Comparison of ENCODE assay signal across 19 mouse cellular contexts in the genomic region with DNA sequence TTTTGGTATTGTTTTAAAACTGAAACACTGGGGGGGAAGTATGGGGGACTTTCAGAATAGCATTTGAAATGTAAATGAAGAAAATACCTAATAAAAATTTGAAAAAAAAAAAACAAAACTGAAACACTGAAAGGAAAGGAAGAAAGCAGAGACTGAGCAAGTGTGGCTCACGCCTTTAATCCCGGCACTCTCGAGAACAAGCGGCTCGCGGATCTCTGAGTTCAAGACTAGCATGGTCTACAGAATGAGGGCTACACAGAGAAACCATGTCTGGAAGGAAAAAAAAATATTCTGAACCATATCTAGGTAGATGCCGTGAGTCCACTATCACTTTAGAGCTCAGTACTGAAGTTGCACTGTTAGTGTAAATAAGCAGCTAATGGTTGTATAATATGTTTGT. TPM values are rescaled to one million over a fixed set of nuclear protein-coding genes. Genes with fewer than 3 reads are reported as not detected.
DNase-seq lines count a peak whose midpoint lies in the region; ATAC-seq and TF ChIP-seq lines count a peak whose summit lies in the region.
"Had no signal": no experiment of that assay in that cellular context is flagged by ENCODE, and none has a peak within 500 bp of the region (broad histone marks: within the 10 kb centered on the region; RNA-seq: fewer than 3 reads in every experiment).

No protein-coding gene starts in this region.

- no peak for TF ChIP-seq RAD21 in MEL (IDR thresholded peaks at IDR 0.05; ENCODE audit: low read depth, low read length)

- no peak overlapping the region for H3K4me3 ChIP-seq in heart, embryonic 11.5 days (ENCODE audit: low read depth, low read length)
- H3K4me3 ChIP-seq in heart, embryonic 10.5 days, result no peak overlapping the region
- no peak overlapping the region for H3K4me3 ChIP-seq in lung, embryonic 14.5 days (ENCODE audit: low read depth, low read length)
- H3K4me3 ChIP-seq in MEL (ENCODE audit: control insufficient read depth in 1 of 2, insufficient read depth in 1 of 2, low read depth in 2 of 2, low read length in 2 of 2), result peak overlapping the region in 1 of 2 experiments; percentile 23; a peak in 1 of 4 replicates
- peak overlapping the region; percentile 86 for H3K4me3 ChIP-seq in liver, embryonic 16.5 days (ENCODE audit: low read depth, low read length)
- H3K4me3 ChIP-seq: heart, adult 2 months had no signal

- TF ChIP-seq EP300 in MEL (IDR thresholded peaks at IDR 0.05; ENCODE audit: low read depth in 1 of 2, low read length in 2 of 2), result no peak

- H3K36me3 ChIP-seq in heart, embryonic 11.5 days (ENCODE audit: control insufficient read depth, insufficient read depth, low read length), result peaks cover 12% of the 10 kb centered on the region
- peaks cover 39% of the 10 kb centered on the region for H3K36me3 ChIP-seq in heart, embryonic 10.5 days
- H3K36me3 ChIP-seq in lung, embryonic 14.5 days (ENCODE audit: insufficient read depth), result peaks cover 35% of the 10 kb centered on the region
- H3K36me3 ChIP-seq in MEL (ENCODE audit: control insufficient read depth in 1 of 2, insufficient read depth in 2 of 2, low read length in 2 of 2), result peaks cover 0 to 17% of the 10 kb centered on the region in 2 experiments; a peak in 2 of 4 replicates
- H3K36me3 ChIP-seq in liver, embryonic 16.5 days (ENCODE audit: control insufficient read depth, insufficient read depth), result peaks cover 19% of the 10 kb centered on the region

- ATAC-seq in heart, embryonic 11.5 days (replicated peaks; ENCODE audit: insufficient number of reproducible peaks, low FRiP score, low TSS enrichment), result no peak
- ATAC-seq in lung, embryonic 14.5 days (ENCODE audit: insufficient read depth), result no peak
- ATAC-seq in liver, embryonic 16.5 days (ENCODE audit: low read depth), result no peak
- ATAC-seq: hindbrain, postnatal 0 days; intestine, postnatal 0 days; midbrain, embryonic 16.5 days had no signal

- peaks cover 64% of the 10 kb centered on the region for H3K79me2 ChIP-seq in MEL (ENCODE audit: control insufficient read depth, insufficient read depth, low read length, poor library complexity)

- peak overlapping the region; percentile 75 for H3K4me2 ChIP-seq in heart, embryonic 11.5 days
- peak overlapping the region; percentile 77 for H3K4me2 ChIP-seq in lung, embryonic 14.5 days
- H3K4me2 ChIP-seq in liver, embryonic 16.5 days (ENCODE audit: low read depth, low read length), result peak overlapping the region; percentile 85

- TF ChIP-seq CTCF in lung, embryonic 14.5 days (IDR thresholded peaks at IDR 0.05; ENCODE audit: low read depth), result no peak
- no peak for TF ChIP-seq CTCF in MEL (IDR thresholded peaks at IDR 0.05 in 2 of 3, conservative IDR thresholded peaks at IDR 0.05 in 1 of 3; ENCODE audit: control insufficient read depth in 1 of 3, insufficient read depth in 1 of 3, low read depth in 2 of 3, low read length in 3 of 3, poor library complexity in 1 of 3, severe bottlenecking in 1 of 3)

- peaks cover 2% of the 10 kb centered on the region for H3K4me1 ChIP-seq in heart, embryonic 11.5 days (ENCODE audit: control insufficient read depth, insufficient read depth, low read length)
- peaks cover 3% of the 10 kb centered on the region for H3K4me1 ChIP-seq in heart, embryonic 10.5 days
- H3K4me1 ChIP-seq in lung, embryonic 14.5 days (ENCODE audit: insufficient read depth), result peaks cover 3% of the 10 kb centered on the region; the same call in 1 of the 2 replicates
- H3K4me1 ChIP-seq in MEL (ENCODE audit: control insufficient read depth in 1 of 2, insufficient read depth in 2 of 2, low read length in 2 of 2), result 0 out of 4 replicates have a peak, but pooled peaks cover 0 to 2% of the 10 kb centered on the region in 2 experiments
- peaks cover 15% of the 10 kb centered on the region for H3K4me1 ChIP-seq in liver, embryonic 16.5 days (ENCODE audit: control insufficient read depth, low read depth, low read length)

- TF ChIP-seq POLR2A in MEL (IDR thresholded peaks at IDR 0.05; ENCODE audit: control insufficient read depth in 1 of 2, insufficient read depth in 1 of 2, low read depth in 1 of 2, low read length in 2 of 2, poor library complexity in 1 of 2), result no peak

- no peak overlapping the region for H3K9ac ChIP-seq in heart, embryonic 11.5 days (ENCODE audit: low read depth, low read length)
- no peak overlapping the region for H3K9ac ChIP-seq in lung, embryonic 14.5 days
- H3K9ac ChIP-seq in MEL (ENCODE audit: control insufficient read depth, low read depth, low read length, poor library complexity, severe bottlenecking), result peak overlapping the region; percentile 41
- H3K9ac ChIP-seq in liver, embryonic 16.5 days (ENCODE audit: low read depth, low read length), result peak overlapping the region; percentile 68

- no peak overlapping the region for H3K27ac ChIP-seq in heart, embryonic 11.5 days (ENCODE audit: low read depth, low read length)
- no peak overlapping the region for H3K27ac ChIP-seq in heart, embryonic 10.5 days
- H3K27ac ChIP-seq in lung, embryonic 14.5 days (ENCODE audit: low read depth), result no peak overlapping the region
- no peak overlapping the region for H3K27ac ChIP-seq in MEL (ENCODE audit: control insufficient read depth, low read depth, low read length)
- H3K27ac ChIP-seq in liver, embryonic 16.5 days (ENCODE audit: low read length), result 0 out of 2 replicates have a peak overlapping the region, but pooled peaks have one; percentile 44
- H3K27ac ChIP-seq: heart, adult 2 months; hindbrain, postnatal 0 days; kidney, postnatal 0 days had no signal

- no peaks in the 10 kb centered on the region for H3K27me3 ChIP-seq in heart, embryonic 11.5 days (ENCODE audit: control insufficient read depth, insufficient read depth, low read length)
- no peaks in the 10 kb centered on the region for H3K27me3 ChIP-seq in heart, embryonic 10.5 days (ENCODE audit: insufficient read depth, poor library complexity, severe bottlenecking)
- no peaks in the 10 kb centered on the region for H3K27me3 ChIP-seq in lung, embryonic 14.5 days (ENCODE audit: insufficient read depth, low read length)
- H3K27me3 ChIP-seq in MEL (ENCODE audit: control insufficient read depth in 1 of 2, insufficient read depth in 2 of 2, low read length in 2 of 2), result no peaks in the 10 kb centered on the region
- no peaks in the 10 kb centered on the region for H3K27me3 ChIP-seq in liver, embryonic 16.5 days (ENCODE audit: control insufficient read depth, insufficient read depth, low read depth, low read length)

- no peak for DNase-seq in heart, embryonic 10.5 days (ENCODE audit: low spot score)
- DNase-seq in lung, embryonic 14.5 days, result no peak
- DNase-seq in lung, adult 18-20 months, result no peak
- DNase-seq in MEL (ENCODE audit: low read depth, low spot score), result no peak
- DNase-seq in lung, postnatal 36 days, result no peak
- DNase-seq in layer of hippocampus, adult 11-12 months (ENCODE audit: low spot score), result no peak
- DNase-seq: gastrocnemius, postnatal 14 days; heart, adult 2 months; lung, postnatal 10 days; right cerebral cortex, postnatal 14 days had no signal

- WGBS in heart, embryonic 11.5 days (ENCODE audit: insufficient replicate concordance), result 94% methylated on average over 7 of the region's 7 CpGs
- 93% methylated on average over 7 of the region's 7 CpGs for WGBS in heart, embryonic 10.5 days
- WGBS in lung, embryonic 14.5 days, result 89% methylated on average over 7 of the region's 7 CpGs
- WGBS in liver, embryonic 16.5 days (ENCODE audit: insufficient replicate concordance), result 72% methylated on average over 7 of the region's 7 CpGs

- H3K9me3 ChIP-seq in heart, embryonic 11.5 days (replicated peaks; ENCODE audit: control insufficient read depth, low read length), result no peaks in the 10 kb centered on the region
- H3K9me3 ChIP-seq in heart, embryonic 10.5 days, result no peaks in the 10 kb centered on the region
- no peaks in the 10 kb centered on the region for H3K9me3 ChIP-seq in lung, embryonic 14.5 days (ENCODE audit: low read depth, low read length)
- no peaks in the 10 kb centered on the region for H3K9me3 ChIP-seq in MEL (replicated peaks; ENCODE audit: insufficient read depth, low read length)
- no peaks in the 10 kb centered on the region for H3K9me3 ChIP-seq in liver, embryonic 16.5 days (replicated peaks; ENCODE audit: control insufficient read depth, low read length)

RNA-seq across cellular contexts. Expression of a gene that starts 2.3 kb away (rescaled TPM):
- 139 and 146 TPM in 2 replicates for polyA plus RNA-seq in heart, embryonic 11.5 days (2014; fragmentation: Nextera tagmentation; extraction: Ambion mirVana)
- polyA plus RNA-seq in heart, embryonic 10.5 days (2016; fragmentation: Nextera tagmentation; extraction: Ambion mirVana), result 152 and 154 TPM in 2 replicates
- 144 and 151 TPM in 2 replicates for polyA plus RNA-seq in lung, embryonic 14.5 days (2014; fragmentation: Nextera tagmentation; extraction: Ambion mirVana)
- total RNA-seq in MEL (2012; rRNA removed), result 39.8 and 40.5 TPM in 2 replicates
- 10 to 100 TPM; 42.4 to 67.1 TPM for polyA plus RNA-seq in MEL (2012; ENCODE audit: insufficient read depth in 1 of 2, insufficient read length in 2 of 2, low read depth in 1 of 2, low replicate concordance in 2 of 2, missing spikeins in 1 of 2)
- 40.6 and 45.9 TPM in 2 replicates for polyA plus RNA-seq in liver, embryonic 16.5 days (2015; fragmentation: Nextera tagmentation; extraction: Ambion mirVana)

RNA-seq across cellular contexts. Expression of a gene that starts 2.9 kb away (rescaled TPM):
- 572 and 590 TPM in 2 replicates for polyA plus RNA-seq in heart, embryonic 11.5 days (2014; fragmentation: Nextera tagmentation; extraction: Ambion mirVana)
- 682 and 901 TPM in 2 replicates for polyA plus RNA-seq in heart, embryonic 10.5 days (2016; fragmentation: Nextera tagmentation; extraction: Ambion mirVana)
- 1,022 and 1,035 TPM in 2 replicates for polyA plus RNA-seq in lung, embryonic 14.5 days (2014; fragmentation: Nextera tagmentation; extraction: Ambion mirVana)
- 322 and 402 TPM in 2 replicates for total RNA-seq in MEL (2012; rRNA removed)
- polyA plus RNA-seq in MEL (2012; ENCODE audit: insufficient read depth in 1 of 2, insufficient read length in 2 of 2, low read depth in 1 of 2, low replicate concordance in 2 of 2, missing spikeins in 1 of 2), result 100 to 1,000 TPM in 1 of 2 experiments, not detected in 1; 900 TPM
- 174 and 193 TPM in 2 replicates for polyA plus RNA-seq in liver, embryonic 16.5 days (2015; fragmentation: Nextera tagmentation; extraction: Ambion mirVana)

RNA-seq across cellular contexts. Expression of a gene that starts 20.9 kb away (rescaled TPM):
- polyA plus RNA-seq in heart, embryonic 11.5 days (2014; fragmentation: Nextera tagmentation; extraction: Ambion mirVana), result 21.9 and 24.2 TPM in 2 replicates
- polyA plus RNA-seq in heart, embryonic 10.5 days (2016; fragmentation: Nextera tagmentation; extraction: Ambion mirVana), result 15.2 and 19.4 TPM in 2 replicates
- polyA plus RNA-seq in lung, embryonic 14.5 days (2014; fragmentation: Nextera tagmentation; extraction: Ambion mirVana), result 3.9 TPM in 2 replicates
- 63.9 and 74.6 TPM in 2 replicates for total RNA-seq in MEL (2012; rRNA removed)
- polyA plus RNA-seq in MEL (2012; ENCODE audit: insufficient read depth in 1 of 2, insufficient read length in 2 of 2, low read depth in 1 of 2, low replicate concordance in 2 of 2, missing spikeins in 1 of 2), result 100 to 1,000 TPM in 1 of 2 experiments, not detected in 1; 103 TPM
- polyA plus RNA-seq in liver, embryonic 16.5 days (2015; fragmentation: Nextera tagmentation; extraction: Ambion mirVana), result 202 and 220 TPM in 2 replicates
- total RNA-seq: gastrocnemius, postnatal 14 days; layer of hippocampus, adult 18-20 months; layer of hippocampus, postnatal 25 days; left cerebral cortex, postnatal 10 days had no signal

RNA-seq across cellular contexts. Expression of a gene that starts 35.2 kb away (rescaled TPM):
- 217 and 221 TPM in 2 replicates for polyA plus RNA-seq in heart, embryonic 11.5 days (2014; fragmentation: Nextera tagmentation; extraction: Ambion mirVana)
- polyA plus RNA-seq in heart, embryonic 10.5 days (2016; fragmentation: Nextera tagmentation; extraction: Ambion mirVana), result 220 and 264 TPM in 2 replicates
- polyA plus RNA-seq in lung, embryonic 14.5 days (2014; fragmentation: Nextera tagmentation; extraction: Ambion mirVana), result 304 and 306 TPM in 2 replicates
- total RNA-seq in MEL (2012; rRNA removed), result 46.7 and 48.0 TPM in 2 replicates
- 100 to 1,000 TPM; 117 to 822 TPM for polyA plus RNA-seq in MEL (2012; ENCODE audit: insufficient read depth in 1 of 2, insufficient read length in 2 of 2, low read depth in 1 of 2, low replicate concordance in 2 of 2, missing spikeins in 1 of 2)
- polyA plus RNA-seq in liver, embryonic 16.5 days (2015; fragmentation: Nextera tagmentation; extraction: Ambion mirVana), result 194 TPM in 2 replicates

Comparison
In these comparisons a context has a peak if more than half of its experiments do, and no peak if none do; other contexts are left out.
1. H3K9ac ChIP-seq: peak in MEL (single experiment) and liver, embryonic 16.5 days (single experiment); none in heart, embryonic 11.5 days (single experiment) and lung, embryonic 14.5 days (single experiment).
2. Peak in every context shown above with its lines, with median percentiles within 50 percentile points of each other: H3K4me2 ChIP-seq.